Mouse (Mus musculus) midbrain, embryonic 10.5 days (tissue): ENCODE measurements at regions not wholly inside any gene's neighbourhood (a gene's known extent, or its start where the extent isn't known, plus 50 kb on each side); places are given as distances from the start of the nearest gene placed in this dataset.
A peak's percentile ranks its signal among the peaks of the same experiment; 100 is the strongest.
"Not testable (repeated sequence)": the region's sequence is repeated elsewhere in the genome, so short reads cannot be mapped to it uniquely, and the experiment has no call there.

Experiments
- DNase-seq: peaks from one replicate; pipeline ENCODE4 v3.0.0-alpha.2; 2017; ENCODE audit warnings: low spot score
- H3K27ac ChIP-seq: fragments of 300-500 bp; sonication (generic); replicated peaks from 2 replicates; pipeline ENCODE4 v1.5.1; 2016; ENCODE audit warnings: mild to moderate bottlenecking
- H3K27me3 ChIP-seq: fragments of 300-500 bp; sonication (generic); 2 replicates; pipeline ENCODE4 v1.6.1; 2016; ENCODE audit warnings: low read depth, mild to moderate bottlenecking; ENCODE audit not compliant: poor library complexity, severe bottlenecking
- H3K36me3 ChIP-seq: fragments of 300-500 bp; sonication (generic); 2 replicates; pipeline ENCODE4 v1.6.1; 2016; ENCODE audit warnings: mild to moderate bottlenecking, moderate library complexity
- H3K4me1 ChIP-seq: fragments of 300-500 bp; sonication (generic); 2 replicates; pipeline ENCODE4 v1.6.1; 2016
- H3K4me3 ChIP-seq: fragments of 300-500 bp; sonication (generic); 2 replicates; pipeline ENCODE4 v1.5.1; 2016; ENCODE audit warnings: mild to moderate bottlenecking, moderate library complexity
- H3K9me3 ChIP-seq: fragments of 300-500 bp; sonication (generic); replicated peaks from 2 replicates; pipeline ENCODE4 v1.6.1; 2016; ENCODE audit warnings: mild to moderate bottlenecking
- WGBS: fragments of 180-500 bp; shearing (Covaris S2); methylation state at CpG from one replicate; pipeline ENCODE4 v1.1.7; 2016; 5-methylcytosine and 5-hydroxymethylcytosine counted together

- Histone ChIP-seq H3K27ac (no peak overlapping the region), H3K9me3 (no peaks in the 10 kb centered on the region), H3K27me3 (no peaks in the 10 kb centered on the region), H3K4me1 (peaks cover 3% of the 10 kb centered on the region; the same call in 1 of the 2 replicates), H3K36me3 (no peaks in the 10 kb centered on the region), H3K4me3 (no peak overlapping the region)
- DNase-seq, result no peak
- 84% methylated on average over 6 of the region's 6 CpGs for WGBS
Measured at GRCm38 (mm10) chr12:28999963-29000451, 248.4 kb downstream of the Eipr1 start.

- Histone ChIP-seq H3K4me3 (no peak overlapping the region), H3K36me3 (no peaks in the 10 kb centered on the region), H3K27me3 (no peaks in the 10 kb centered on the region), H3K27ac (no peak overlapping the region), H3K9me3 (no peaks in the 10 kb centered on the region), H3K4me1 (no peaks in the 10 kb centered on the region)
- no peak for DNase-seq
- WGBS, result 91% methylated on average over 13 of the region's 13 CpGs
Measured at GRCm38 (mm10) chr12:29004504-29004903, 252.9 kb downstream of the Eipr1 start.

GRCm38 (mm10) chr12:29014601-29015000 lies 263.0 kb downstream of the Eipr1 start:
- 93% methylated on average over 9 of the region's 9 CpGs for WGBS
- H3K36me3 ChIP-seq, result no peaks in the 10 kb centered on the region
- H3K4me3 ChIP-seq, result no peak overlapping the region
- H3K27ac ChIP-seq, result no peak overlapping the region
- H3K27me3 ChIP-seq, result no peaks in the 10 kb centered on the region
- DNase-seq, result no peak
- peaks cover 11% of the 10 kb centered on the region for H3K4me1 ChIP-seq
- no peaks in the 10 kb centered on the region for H3K9me3 ChIP-seq

- H3K27ac ChIP-seq, result no peak overlapping the region
- 72% methylated on average over 10 of the region's 10 CpGs for WGBS
- DNase-seq, result no peak
Measured at GRCm38 (mm10) chr12:29015200-29015862, 263.7 kb downstream of the Eipr1 start.

GRCm38 (mm10) chr12:29021152-29021551 lies 269.5 kb downstream of the Eipr1 start:
- H3K9me3 ChIP-seq, result no peaks in the 10 kb centered on the region
- no peak overlapping the region for H3K4me3 ChIP-seq
- no peak overlapping the region for H3K27ac ChIP-seq
- peaks cover 6% of the 10 kb centered on the region for H3K4me1 ChIP-seq
- DNase-seq, result no peak
- WGBS, result 85% methylated on average over 5 of the region's 5 CpGs
- H3K36me3 ChIP-seq, result no peaks in the 10 kb centered on the region
- no peaks in the 10 kb centered on the region for H3K27me3 ChIP-seq

More at GRCm38 (mm10) chr12:29015200-29015862, 263.7 kb downstream of the Eipr1 start:
- H3K4me3 ChIP-seq, result no peak overlapping the region
- H3K36me3 ChIP-seq, result no peaks in the 10 kb centered on the region
- no peaks in the 10 kb centered on the region for H3K9me3 ChIP-seq
- peaks cover 11% of the 10 kb centered on the region for H3K4me1 ChIP-seq
- no peaks in the 10 kb centered on the region for H3K27me3 ChIP-seq

- Histone ChIP-seq H3K27ac (no peak overlapping the region), H3K36me3 (no peaks in the 10 kb centered on the region), H3K4me3 (no peak overlapping the region), H3K4me1 (peaks cover 10% of the 10 kb centered on the region; the same call in 1 of the 2 replicates), H3K27me3 (0 out of 2 replicates have a peak, but pooled peaks cover 10% of the 10 kb centered on the region), H3K9me3 (no peaks in the 10 kb centered on the region)
- WGBS, result 55% methylated on average over 3 of the region's 3 CpGs
- DNase-seq, result no peak
Measured at GRCm38 (mm10) chr12:29028171-29028570, 276.6 kb downstream of the Eipr1 start.

- no peaks in the 10 kb centered on the region for H3K9me3 ChIP-seq
- no peaks in the 10 kb centered on the region for H3K36me3 ChIP-seq
- 0 out of 2 replicates have a peak, but pooled peaks cover 10% of the 10 kb centered on the region for H3K27me3 ChIP-seq
- DNase-seq, result no peak
- H3K4me3 ChIP-seq, result no peak overlapping the region
- H3K4me1 ChIP-seq, result peaks cover 13% of the 10 kb centered on the region; the same call in 1 of the 2 replicates
- 77% methylated on average over 7 of the region's 7 CpGs for WGBS
- no peak overlapping the region for H3K27ac ChIP-seq
Measured at GRCm38 (mm10) chr12:29029461-29029860, 277.9 kb downstream of the Eipr1 start.

GRCm38 (mm10) chr12:29046009-29046408 lies 294.4 kb downstream of the Eipr1 start:
- Histone ChIP-seq H3K4me3 (no peak overlapping the region), H3K36me3 (no peaks in the 10 kb centered on the region), H3K27ac (no peak overlapping the region), H3K4me1 (peaks cover 32% of the 10 kb centered on the region), H3K27me3 (peaks cover 27% of the 10 kb centered on the region), H3K9me3 (no peaks in the 10 kb centered on the region)
- DNase-seq, result no peak
- 90% methylated on average over 8 of the region's 8 CpGs for WGBS

GRCm38 (mm10) chr12:29048596-29048995 lies 297.0 kb downstream of the Eipr1 start:
- H3K4me3 ChIP-seq, H3K9me3 ChIP-seq, DNase-seq, H3K36me3 ChIP-seq: not testable (repeated sequence)
- peaks cover 33% of the 10 kb centered on the region for H3K4me1 ChIP-seq
- H3K27me3 ChIP-seq, result peaks cover 28% of the 10 kb centered on the region
- H3K27ac ChIP-seq, result peak overlapping the region; percentile 82
- WGBS, result 63% methylated on average over 4 of the region's 4 CpGs

- 6% methylated on average over 8 of the region's 8 CpGs for WGBS
- peaks cover 28% of the 10 kb centered on the region for H3K27me3 ChIP-seq
- no peaks in the 10 kb centered on the region for H3K36me3 ChIP-seq
- peak overlapping the region; percentile 82 for H3K27ac ChIP-seq
- no peaks in the 10 kb centered on the region for H3K9me3 ChIP-seq
- 0 out of 2 replicates have a peak overlapping the region, but pooled peaks have one; percentile 2 for H3K4me3 ChIP-seq
- peak; percentile 83 for DNase-seq
- peaks cover 33% of the 10 kb centered on the region for H3K4me1 ChIP-seq
Measured at GRCm38 (mm10) chr12:29049105-29049511, 297.5 kb downstream of the Eipr1 start.

- H3K4me1 ChIP-seq, result peaks cover 33% of the 10 kb centered on the region
- no peak for DNase-seq
- no peaks in the 10 kb centered on the region for H3K36me3 ChIP-seq
- H3K9me3 ChIP-seq, result no peaks in the 10 kb centered on the region
- H3K27me3 ChIP-seq, result peaks cover 28% of the 10 kb centered on the region
- peak overlapping the region; percentile 82 for H3K27ac ChIP-seq
- no peak overlapping the region for H3K4me3 ChIP-seq
Measured at GRCm38 (mm10) chr12:29049801-29050200, 298.2 kb downstream of the Eipr1 start.

- Histone ChIP-seq H3K27ac (peak overlapping the region; percentile 19; the same call in 1 of the 2 replicates), H3K9me3 (no peaks in the 10 kb centered on the region), H3K27me3 (peaks cover 28% of the 10 kb centered on the region), H3K4me1 (peaks cover 33% of the 10 kb centered on the region), H3K36me3 (no peaks in the 10 kb centered on the region), H3K4me3 (no peak overlapping the region)
- no peak for DNase-seq
- WGBS, result 72% methylated on average over 8 of the region's 8 CpGs
Measured at GRCm38 (mm10) chr12:29050516-29051251, 299.1 kb downstream of the Eipr1 start.

- Histone ChIP-seq H3K4me1 (peaks cover 20% of the 10 kb centered on the region), H3K27me3 (peaks cover 12% of the 10 kb centered on the region), H3K27ac (peak overlapping the region; percentile 49; the same call in 1 of the 2 replicates), H3K9me3 (no peaks in the 10 kb centered on the region), H3K36me3 (no peaks in the 10 kb centered on the region), H3K4me3 (no peak overlapping the region)
- DNase-seq, result no peak
- WGBS, result 74% methylated on average over 7 of the region's 7 CpGs
Measured at GRCm38 (mm10) chr12:29054367-29054766, 302.8 kb downstream of the Eipr1 start.
